Mouse (Mus musculus) MEL (cell line): Measurements from ENCODE around the gene Sgsm2. TPM values are rescaled to one million over a fixed set of nuclear protein-coding genes. Genes with fewer than 3 reads are reported as not detected.

Source experiments
- DNase-seq: peaks from one replicate; pipeline ENCODE4 v3.0.0; 2011; ENCODE audit warnings: low read depth, low spot score
- H3K27ac ChIP-seq: 2 replicates; pipeline ENCODE4 v1.5.1; 2012; ENCODE audit warnings: low read depth, mild to moderate bottlenecking, control low read depth, low read length, moderate library complexity; ENCODE audit not compliant: control insufficient read depth
- H3K27me3 ChIP-seq, 2 experiments: fragments of 150-350 bp in 1 of 2; sonication (generic) in 1 of 2; 2 replicates each; pipeline ENCODE4 v1.6.1; 2012; ENCODE audit warnings: low read length in 2 of 2, mild to moderate bottlenecking in 2 of 2, improper control_type of control experiment in 1 of 2, moderate library complexity in 1 of 2; ENCODE audit not compliant: insufficient read depth in 2 of 2, control insufficient read depth in 1 of 2
- H3K36me3 ChIP-seq, 2 experiments: 2 replicates each; pipeline ENCODE4 v1.6.1; 2012 to 2014; ENCODE audit warnings: low read length in 2 of 2, improper control_type of control experiment in 1 of 2, inconsistent platforms in 1 of 2, mild to moderate bottlenecking in 1 of 2; ENCODE audit not compliant: insufficient read depth in 2 of 2, control insufficient read depth in 1 of 2
- H3K4me1 ChIP-seq, 2 experiments: fragments of 150-350 bp in 1 of 2; sonication (generic) in 1 of 2; 2 replicates each; pipeline ENCODE4 v1.6.1; 2012; ENCODE audit warnings: low read length in 2 of 2, improper control_type of control experiment in 1 of 2, mild to moderate bottlenecking in 1 of 2; ENCODE audit not compliant: insufficient read depth in 2 of 2, control insufficient read depth in 1 of 2
- H3K4me3 ChIP-seq, 2 experiments: fragments of 150-350 bp in 1 of 2; sonication (generic) in 1 of 2; 2 replicates each; pipeline ENCODE4 v1.5.1; 2012; ENCODE audit warnings: low read depth in 2 of 2, low read length in 2 of 2, mild to moderate bottlenecking in 2 of 2, moderate library complexity in 2 of 2, control low read depth in 1 of 2, improper control_type of control experiment in 1 of 2; ENCODE audit not compliant: control insufficient read depth in 1 of 2, insufficient read depth in 1 of 2
- H3K79me2 ChIP-seq: 2 replicates; pipeline ENCODE4 v1.6.1; 2012; ENCODE audit warnings: mild to moderate bottlenecking, low read length, moderate library complexity; ENCODE audit not compliant: control insufficient read depth, poor library complexity, insufficient read depth
- H3K9ac ChIP-seq: 2 replicates; pipeline ENCODE4 v1.6.1; 2012; ENCODE audit warnings: low read depth, mild to moderate bottlenecking, control low read depth, low read length, moderate library complexity; ENCODE audit not compliant: control insufficient read depth, poor library complexity, severe bottlenecking
- H3K9me3 ChIP-seq: fragments of 150-350 bp; sonication (generic); replicated peaks from 2 replicates; pipeline ENCODE4 v1.6.1; 2012; ENCODE audit warnings: mild to moderate bottlenecking, low read length, improper control_type of control experiment, moderate library complexity; ENCODE audit not compliant: insufficient read depth
- BHLHE40 ChIP-seq: IDR thresholded peaks from 2 replicates; pipeline ENCODE4 v1.6.1; 2012; ENCODE audit warnings: low read depth, mild to moderate bottlenecking, inconsistent platforms, low read length, improper control_type of control experiment, borderline replicate concordance
- CHD2 ChIP-seq: IDR thresholded peaks from 2 replicates; pipeline ENCODE4 v1.6.1; 2011; ENCODE audit warnings: low read length, improper control_type of control experiment
- CTCF ChIP-seq, 3 experiments: IDR thresholded peaks in 2 of 3; conservative IDR thresholded peaks in 1 of 3; 2 replicates each; pipeline ENCODE4 v1.5.1; 2011 to 2012; ENCODE audit warnings: low read length in 3 of 3, low read depth in 2 of 3, mild to moderate bottlenecking in 2 of 3, improper control_type of control experiment in 1 of 3, inconsistent platforms in 1 of 3, mixed read lengths in 1 of 3, moderate library complexity in 1 of 3; ENCODE audit not compliant: control insufficient read depth in 1 of 3, insufficient read depth in 1 of 3, poor library complexity in 1 of 3, severe bottlenecking in 1 of 3
- E2F4 ChIP-seq: IDR thresholded peaks from 2 replicates; pipeline ENCODE4 v1.6.1; 2011; ENCODE audit warnings: low read depth, low read length, improper control_type of control experiment, borderline replicate concordance
- ELF1 ChIP-seq: IDR thresholded peaks from 2 replicates; pipeline ENCODE4 v1.6.1; 2014; ENCODE audit warnings: low read depth, mild to moderate bottlenecking, inconsistent platforms, low read length, improper control_type of control experiment, moderate library complexity
- EP300 ChIP-seq, 2 experiments: IDR thresholded peaks; 2 replicates each; pipeline ENCODE4 v1.6.1; 2011; ENCODE audit warnings: improper control_type of control experiment in 2 of 2, low read length in 2 of 2, low read depth in 1 of 2, mild to moderate bottlenecking in 1 of 2
- GABPA ChIP-seq: IDR thresholded peaks from 2 replicates; pipeline ENCODE4 v1.6.1; 2012; ENCODE audit warnings: low read depth, mild to moderate bottlenecking, inconsistent platforms, low read length, improper control_type of control experiment, moderate library complexity
- GATA1 ChIP-seq: IDR thresholded peaks from 2 replicates; pipeline ENCODE4 v1.6.1; 2011; ENCODE audit warnings: low read depth, low read length, improper control_type of control experiment
- HCFC1 ChIP-seq: IDR thresholded peaks from 2 replicates; pipeline ENCODE4 v1.6.1; 2012; ENCODE audit warnings: low read depth, mild to moderate bottlenecking, inconsistent platforms, low read length, improper control_type of control experiment, moderate library complexity
- KAT2A ChIP-seq: conservative IDR thresholded peaks from 2 replicates; pipeline ENCODE4 v1.6.1; 2012; ENCODE audit warnings: low read depth, low read length, improper control_type of control experiment, inconsistent platforms
- MAFK ChIP-seq: IDR thresholded peaks from 2 replicates; pipeline ENCODE4 v1.6.1; 2011; ENCODE audit warnings: low read depth, mild to moderate bottlenecking, low read length, improper control_type of control experiment, borderline replicate concordance
- MAX ChIP-seq: IDR thresholded peaks from 2 replicates; pipeline ENCODE4 v1.6.1; 2011; ENCODE audit warnings: low read length, improper control_type of control experiment
- MAZ ChIP-seq: IDR thresholded peaks from 2 replicates; pipeline ENCODE4 v1.6.1; 2012; ENCODE audit warnings: low read depth, mild to moderate bottlenecking, inconsistent platforms, low read length, improper control_type of control experiment
- MXI1 ChIP-seq: IDR thresholded peaks from 2 replicates; pipeline ENCODE4 v1.6.1; 2011; ENCODE audit warnings: mild to moderate bottlenecking, low read depth, low read length, improper control_type of control experiment
- MYC ChIP-seq: IDR thresholded peaks from 2 replicates; pipeline ENCODE4 v1.6.1; 2011; ENCODE audit warnings: low read depth, mild to moderate bottlenecking, low read length, improper control_type of control experiment, moderate library complexity
- NELFE ChIP-seq: IDR thresholded peaks from 2 replicates; pipeline ENCODE4 v1.6.1; 2011; ENCODE audit warnings: low read depth, low read length, improper control_type of control experiment
- NRF1 ChIP-seq: IDR thresholded peaks from 2 replicates; pipeline ENCODE4 v1.6.1; 2014; ENCODE audit warnings: low read depth, mild to moderate bottlenecking, inconsistent platforms, low read length, improper control_type of control experiment, moderate library complexity; ENCODE audit not compliant: poor library complexity, insufficient read depth, severe bottlenecking
- POLR2A ChIP-seq, 2 experiments: IDR thresholded peaks; 2 replicates each; pipeline ENCODE4 v1.6.1; 2011 to 2012; ENCODE audit warnings: low read length in 2 of 2, mild to moderate bottlenecking in 2 of 2, control low read depth in 1 of 2, improper control_type of control experiment in 1 of 2, low read depth in 1 of 2, moderate library complexity in 1 of 2; ENCODE audit not compliant: control insufficient read depth in 1 of 2, insufficient read depth in 1 of 2, poor library complexity in 1 of 2
- POLR2AphosphoS2 ChIP-seq: IDR thresholded peaks from 2 replicates; pipeline ENCODE4 v1.6.1; 2011; ENCODE audit warnings: low read length, improper control_type of control experiment
- POLR2AphosphoS5 ChIP-seq: IDR thresholded peaks from 2 replicates; pipeline ENCODE4 v1.6.1; 2012; ENCODE audit warnings: low read depth, borderline replicate concordance, mild to moderate bottlenecking, inconsistent platforms, low read length, moderate library complexity, mixed read lengths
- RCOR1 ChIP-seq: IDR thresholded peaks from 2 replicates; pipeline ENCODE4 v1.6.1; 2012; ENCODE audit warnings: low read depth, mild to moderate bottlenecking, inconsistent platforms, low read length, improper control_type of control experiment
- SIN3A ChIP-seq: IDR thresholded peaks from 2 replicates; pipeline ENCODE4 v1.6.1; 2012; ENCODE audit warnings: low read length, improper control_type of control experiment, inconsistent platforms
- SMC3 ChIP-seq: IDR thresholded peaks from 2 replicates; pipeline ENCODE4 v1.6.1; 2011; ENCODE audit warnings: low read depth, low read length, improper control_type of control experiment
- TAL1 ChIP-seq: IDR thresholded peaks from 2 replicates; pipeline ENCODE4 v1.6.1; 2012; ENCODE audit warnings: mild to moderate bottlenecking, inconsistent platforms, low read length, moderate library complexity, mixed read lengths
- TBP ChIP-seq: IDR thresholded peaks from 2 replicates; pipeline ENCODE4 v1.8.0; 2011; ENCODE audit warnings: low read depth, low read length, improper control_type of control experiment
- TCF12 ChIP-seq: IDR thresholded peaks from 2 replicates; pipeline ENCODE4 v1.6.1; 2014; ENCODE audit warnings: low read depth, mild to moderate bottlenecking, inconsistent platforms, low read length, improper control_type of control experiment, moderate library complexity
- UBTF ChIP-seq: IDR thresholded peaks from 2 replicates; pipeline ENCODE4 v1.6.1; 2012; ENCODE audit warnings: low read depth, mild to moderate bottlenecking, inconsistent platforms, low read length, improper control_type of control experiment, moderate library complexity, borderline replicate concordance; ENCODE audit not compliant: insufficient read depth
- USF1 ChIP-seq: IDR thresholded peaks from 2 replicates; pipeline ENCODE4 v1.6.1; 2014; ENCODE audit warnings: low read depth, mild to moderate bottlenecking, inconsistent platforms, low read length, improper control_type of control experiment, moderate library complexity
- USF2 ChIP-seq, 2 experiments: IDR thresholded peaks; 2 replicates each; pipeline ENCODE4 v1.6.1; 2011 to 2012; ENCODE audit warnings: improper control_type of control experiment in 2 of 2, low read length in 2 of 2, borderline replicate concordance in 1 of 2, inconsistent platforms in 1 of 2, low read depth in 1 of 2, mild to moderate bottlenecking in 1 of 2; ENCODE audit not compliant: insufficient read depth in 1 of 2
- ZKSCAN1 ChIP-seq: IDR thresholded peaks from 2 replicates; pipeline ENCODE4 v1.6.1; 2012; ENCODE audit warnings: low read depth, mild to moderate bottlenecking, inconsistent platforms, low read length, improper control_type of control experiment, moderate library complexity
- ZMIZ1 ChIP-seq: IDR thresholded peaks from 2 replicates; pipeline ENCODE4 v1.6.1; 2012; ENCODE audit warnings: low read depth, mild to moderate bottlenecking, inconsistent platforms, low read length, improper control_type of control experiment, moderate library complexity
- ZNF384 ChIP-seq: IDR thresholded peaks from 2 replicates; pipeline ENCODE4 v1.6.1; 2012; ENCODE audit warnings: low read depth, mild to moderate bottlenecking, inconsistent platforms, low read length, improper control_type of control experiment
- polyA plus RNA-seq, 2 experiments: library from polyadenylated mRNA; stranded (reverse) in 1 of 2; unstranded in 1 of 2; fragments of >175 nt in 1 of 2; fragments of >200 nt in 1 of 2; gene quantifications; 2 replicates each; pipeline versions ENCODE4 v1.2.1 to v1.2.4; 2012; ENCODE audit warnings: low replicate concordance in 2 of 2, low read depth in 1 of 2; ENCODE audit not compliant: insufficient read length in 2 of 2, insufficient read depth in 1 of 2, missing spikeins in 1 of 2
- total RNA-seq: library from RNA; depleted of rRNA; stranded (reverse); fragments of 300-350 nt; gene quantifications from 2 replicates; pipeline ENCODE4 v1.2.3, GENCODE M21; 2012

Gene Sgsm2
- total and polyA plus RNA-seq, 3 experiments: 7.2 to 15.1 TPM; not detected in 1

- TF ChIP-seq SIN3A (peak; percentile 67; the same call in 1 of the 2 replicates), CTCF (IDR thresholded peaks at IDR 0.05 in 2 of 3, conservative IDR thresholded peaks at IDR 0.05 in 1 of 3; ENCODE audit: control insufficient read depth in 1 of 3, insufficient read depth in 1 of 3, low read depth in 2 of 3, low read length in 3 of 3, poor library complexity in 1 of 3, severe bottlenecking in 1 of 3) (no peak), MAZ (peak; percentile 79), MXI1 (peak; percentile 91), ZMIZ1 (peak; percentile 92)
These were observed 58.4 kb downstream of the Sgsm2 start (continued) for GRCm38 (mm10) chr11:74838441-74838840.

DNA sequence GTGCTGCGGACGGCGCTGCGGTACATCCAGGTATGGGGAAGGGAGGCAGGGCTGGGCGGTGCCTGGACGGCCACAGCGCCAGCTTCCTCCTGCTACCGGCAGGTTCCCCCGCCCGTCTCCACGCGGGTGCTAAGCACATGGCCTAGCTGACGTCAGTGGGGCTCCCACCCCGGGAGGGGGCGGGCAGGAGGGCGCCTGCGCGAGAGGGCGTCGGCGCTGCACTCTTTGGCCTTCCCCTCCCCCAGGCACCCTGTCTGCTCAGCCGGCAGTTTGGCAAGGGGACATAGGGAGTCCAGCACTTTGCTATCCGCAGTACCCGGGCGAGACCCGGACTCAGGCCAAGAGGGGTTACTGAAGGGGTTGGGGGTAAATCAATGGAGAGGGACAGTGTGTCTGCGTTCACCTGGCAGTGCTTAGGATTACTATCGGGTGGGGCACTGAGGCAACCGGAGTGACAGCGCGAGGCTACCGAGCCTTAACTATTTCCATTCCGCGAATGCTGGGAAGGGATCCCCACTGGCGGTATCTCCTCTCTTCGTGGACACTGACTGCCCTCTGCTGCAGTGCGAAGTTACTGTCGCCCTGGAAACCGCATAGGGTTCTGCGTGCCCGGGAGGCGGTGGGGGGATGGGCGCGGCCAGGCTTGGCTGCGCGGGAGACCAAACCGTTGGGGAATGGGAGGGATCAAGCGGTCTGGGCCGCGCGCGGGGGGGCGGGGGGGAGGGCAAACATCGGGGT lies 59.0 kb downstream of the Sgsm2 start:
- peak overlapping the region; percentile 93 for H3K9ac ChIP-seq
- H3K27me3 ChIP-seq: no peaks in the 10 kb centered on the region
- H3K27ac ChIP-seq: peak overlapping the region; percentile 99
- peak; percentile 99 for DNase-seq
- H3K36me3 ChIP-seq: peaks cover 0 to 17% of the 10 kb centered on the region in 2 experiments; a peak in 2 of 4 replicates
- peaks cover 6 to 25% of the 10 kb centered on the region in 2 experiments; a peak in 3 of 4 replicates for H3K4me1 ChIP-seq
- H3K4me3 ChIP-seq: peak overlapping the region; percentile 44 to 74
- H3K79me2 ChIP-seq: peaks cover 47% of the 10 kb centered on the region
- no peaks in the 10 kb centered on the region for H3K9me3 ChIP-seq
- TF ChIP-seq HCFC1 (peak; percentile 78), MAFK (no peak), USF2 (IDR thresholded peaks at IDR 0.05; ENCODE audit: borderline replicate concordance in 1 of 2, insufficient read depth in 1 of 2, low read depth in 1 of 2, low read length in 2 of 2) (no peak), E2F4 (no peak), POLR2AphosphoS5 (0 out of 2 replicates have a peak, but pooled peaks have one; percentile 24), CHD2 (peak; percentile 69; the same call in 1 of the 2 replicates), KAT2A (no peak; the same call in 1 of the 2 replicates), EP300 (IDR thresholded peaks at IDR 0.05; ENCODE audit: low read depth in 1 of 2, low read length in 2 of 2) (peak; percentile 37 to 79; a peak in 3 of 4 replicates), ZMIZ1 (peak; percentile 83), POLR2AphosphoS2 (peak; percentile 85), GATA1 (no peak), USF1 (peak; percentile 87), ZKSCAN1 (no peak), SMC3 (no peak), TAL1 (no peak), RCOR1 (0 out of 2 replicates have a peak, but pooled peaks have one; percentile 29), TCF12 (peak; percentile 80), SIN3A (peak; percentile 99), NRF1 (peak; percentile 89), MAX (peak; percentile 100), BHLHE40 (peak; percentile 55; the same call in 1 of the 2 replicates), UBTF (no peak), MYC (peak; percentile 99), POLR2A (IDR thresholded peaks at IDR 0.05; ENCODE audit: control insufficient read depth in 1 of 2, insufficient read depth in 1 of 2, low read depth in 1 of 2, low read length in 2 of 2, poor library complexity in 1 of 2) (peak; percentile 78 to 83), TBP (0 out of 2 replicates have a peak, but pooled peaks have one; percentile 61), CTCF (IDR thresholded peaks at IDR 0.05 in 2 of 3, conservative IDR thresholded peaks at IDR 0.05 in 1 of 3; ENCODE audit: control insufficient read depth in 1 of 3, insufficient read depth in 1 of 3, low read depth in 2 of 3, low read length in 3 of 3, poor library complexity in 1 of 3, severe bottlenecking in 1 of 3) (peak in 1 of 3 experiments; percentile 1; a peak in 1 of 6 replicates), ELF1 (peak; percentile 47; the same call in 1 of the 2 replicates), ZNF384 (no peak), NELFE (peak; percentile 87), GABPA (no peak)
